Mouse (Mus musculus) limb, embryonic 14.5 days (tissue): ENCODE data around the gene Rarg. TPM values are rescaled to one million over a fixed set of nuclear protein-coding genes. Genes with fewer than 3 reads are reported as not detected.

Experiments used
- ATAC-seq: fragments of 200-750 bp; cut with Nextera tagmentation; 2 replicates; pipeline ENCODE4 v1.8.0; 2017; ENCODE audit warnings: low read depth, moderate number of reproducible peaks, moderate TSS enrichment; ENCODE audit not compliant: low FRiP score
- DNase-seq: peaks from one replicate; pipeline ENCODE4 v3.0.0-alpha.2; 2015; ENCODE audit warnings: low spot score
- H3K27ac ChIP-seq: fragments of 300-500 bp; sonication (generic); replicated peaks from 2 replicates; pipeline ENCODE4 v1.5.1; 2014; ENCODE audit warnings: low read depth, mild to moderate bottlenecking, low read length, moderate library complexity, mixed read lengths
- H3K27me3 ChIP-seq: fragments of 300-500 bp; sonication (generic); 2 replicates; pipeline ENCODE4 v1.6.1; 2014; ENCODE audit warnings: low read length, mixed read lengths; ENCODE audit not compliant: control insufficient read depth, insufficient read depth
- H3K36me3 ChIP-seq: fragments of 300-500 bp; sonication (generic); 2 replicates; pipeline ENCODE4 v1.6.1; 2014; ENCODE audit warnings: mild to moderate bottlenecking, low read length, moderate library complexity, mixed read lengths; ENCODE audit not compliant: control insufficient read depth, insufficient read depth
- H3K4me1 ChIP-seq: fragments of 300-500 bp; sonication (generic); 2 replicates; pipeline ENCODE4 v1.6.1; 2014; ENCODE audit warnings: antibody characterized with exemption, low read length, mixed read lengths; ENCODE audit not compliant: control insufficient read depth, insufficient read depth
- H3K4me2 ChIP-seq: fragments of 300-500 bp; sonication (generic); replicated peaks from 2 replicates; pipeline ENCODE4 v1.6.1; 2014; ENCODE audit warnings: low read depth, mild to moderate bottlenecking, low read length, moderate library complexity; ENCODE audit not compliant: severe bottlenecking
- H3K4me3 ChIP-seq: fragments of 300-500 bp; sonication (generic); replicated peaks from 2 replicates; pipeline ENCODE4 v1.5.1; 2014; ENCODE audit warnings: low read length
- H3K9ac ChIP-seq: fragments of 300-500 bp; sonication (generic); 2 replicates; pipeline ENCODE4 v1.6.1; 2014; ENCODE audit warnings: mild to moderate bottlenecking, low read depth, low read length, moderate library complexity; ENCODE audit not compliant: severe bottlenecking
- H3K9me3 ChIP-seq: fragments of 300-500 bp; sonication (generic); 2 replicates; pipeline ENCODE4 v1.6.1; 2016; ENCODE audit warnings: low read length; ENCODE audit not compliant: control insufficient read depth
- POLR2A ChIP-seq: fragments of 200-500 bp; IDR thresholded peaks from 2 replicates; pipeline ENCODE4 v1.8.0; 2012; ENCODE audit warnings: inconsistent platforms, mild to moderate bottlenecking, moderate library complexity, borderline replicate concordance; ENCODE audit not compliant: insufficient read depth, insufficient read length; ENCODE audit errors: extremely low read depth
- WGBS: fragments of 180-500 bp; shearing (Covaris S2); extraction: QIAGEN DNeasy Blood & Tissue Kit; methylation state at CpG from one replicate; pipeline ENCODE4 v1.1.7; 2014; 5-methylcytosine and 5-hydroxymethylcytosine counted together
- polyA plus RNA-seq, 2 experiments: library from polyadenylated mRNA; depleted of rRNA in 1 of 2; stranded (reverse) in 1 of 2; unstranded in 1 of 2; fragments of >200 nt; fragmentation: Nextera tagmentation in 1 of 2; extraction: Ambion mirVana in 1 of 2; gene quantifications; 2 replicates each; pipeline versions ENCODE4 v1.2.1 to v1.2.3; 2012 to 2014

Rarg gene
- polyA plus RNA-seq, 2 experiments = 115 to 135 TPM

DNA sequence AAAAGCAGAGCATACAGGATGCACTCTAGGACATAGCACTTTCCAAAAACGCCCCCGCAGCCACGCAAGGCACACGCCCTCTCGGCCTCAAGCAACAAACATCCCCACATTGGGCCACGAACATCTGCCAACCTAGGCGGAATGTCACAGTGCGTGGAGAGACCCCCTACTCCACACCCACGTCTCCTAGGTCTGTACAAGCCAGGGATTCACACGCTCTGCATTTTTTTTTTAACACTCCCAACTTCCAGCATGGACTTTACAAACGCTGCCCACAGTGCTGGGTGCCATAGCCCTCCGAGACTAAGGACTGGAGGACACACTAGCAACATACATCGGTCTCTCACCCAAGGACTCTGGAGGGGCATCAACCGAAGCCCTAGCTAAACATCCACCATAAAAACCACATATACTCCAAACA lies 11.8 kb downstream of the Rarg start:
- H3K4me1 ChIP-seq = peaks cover 58% of the 10 kb centered on the region
- under 1% methylated on average over 14 of the region's 14 CpGs for WGBS
- DNase-seq = no peak

GRCm38 (mm10) chr15:102244306-102245191 lies 12.8 kb downstream of the Rarg start:
- 2% methylated on average over 18 of the region's 19 CpGs for WGBS
- peak overlapping the region; percentile 75 for H3K9ac ChIP-seq
- no peaks in the 10 kb centered on the region for H3K9me3 ChIP-seq
- ATAC-seq = no peak
- TF ChIP-seq POLR2A = no peak
- peaks cover 49% of the 10 kb centered on the region for H3K4me1 ChIP-seq
- peak overlapping the region; percentile 94 for H3K4me2 ChIP-seq
- H3K27me3 ChIP-seq = no peaks in the 10 kb centered on the region
- peaks cover 36% of the 10 kb centered on the region for H3K36me3 ChIP-seq
- H3K27ac ChIP-seq = peak overlapping the region; percentile 95
- H3K4me3 ChIP-seq = peak overlapping the region; percentile 60
- DNase-seq = peak; percentile 57

More for the DNA sequence above, 11.8 kb downstream of the Rarg start:
- peak overlapping the region; percentile 95 for H3K27ac ChIP-seq
- H3K9me3 ChIP-seq = no peaks in the 10 kb centered on the region
- H3K27me3 ChIP-seq = no peaks in the 10 kb centered on the region
- no peak for TF ChIP-seq POLR2A
- H3K4me3 ChIP-seq = peak overlapping the region; percentile 60
- peak overlapping the region; percentile 75 for H3K9ac ChIP-seq
- H3K4me2 ChIP-seq = peak overlapping the region; percentile 94
- H3K36me3 ChIP-seq = peaks cover 35% of the 10 kb centered on the region
- no peak for ATAC-seq

DNA sequence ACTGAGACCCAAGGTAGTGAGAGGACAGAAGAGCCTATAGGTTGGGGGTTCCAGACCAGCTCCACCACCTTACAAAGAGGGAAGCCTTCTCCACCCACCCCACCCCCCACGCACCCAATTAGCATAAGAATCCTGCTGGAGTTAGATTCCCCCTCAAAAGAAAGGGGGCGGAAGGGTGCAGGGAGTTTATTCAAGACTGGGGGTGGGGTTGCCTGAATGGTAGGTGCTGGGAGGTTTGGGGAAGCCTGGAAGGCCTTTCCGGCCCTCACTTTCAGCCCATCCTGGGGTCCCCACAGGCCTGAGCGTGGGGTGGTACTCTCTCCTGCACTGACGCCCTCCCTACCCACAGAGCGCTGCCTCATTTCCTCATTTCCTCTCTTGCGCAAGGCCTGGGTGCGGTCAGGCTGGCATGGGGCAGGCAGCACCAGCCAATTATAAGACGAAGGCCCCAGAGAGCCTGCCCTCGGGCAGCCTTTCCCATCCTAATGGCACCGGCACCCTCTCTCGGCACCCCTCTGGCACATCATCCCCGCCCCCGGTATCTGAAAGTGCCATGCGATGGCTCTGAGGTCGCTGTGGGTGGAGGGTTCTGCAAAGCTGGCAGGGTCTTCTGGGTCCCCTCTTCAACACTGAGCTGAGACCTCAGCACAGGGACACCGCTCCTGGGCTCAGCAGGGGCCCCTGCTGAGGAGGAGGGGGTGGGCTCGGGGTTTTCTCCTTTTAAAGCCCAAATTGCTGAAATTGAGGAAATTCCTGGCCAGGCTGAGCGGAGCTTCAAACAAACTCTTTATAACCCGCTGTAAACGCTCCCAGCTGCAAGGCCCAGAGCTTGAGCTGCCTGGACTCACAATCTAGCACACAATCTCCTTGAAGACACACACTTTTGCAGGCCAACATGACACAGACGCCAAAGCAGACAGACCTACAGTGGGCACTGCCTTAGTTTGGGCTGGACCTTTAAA lies 13.8 kb downstream of the Rarg start:
- WGBS = 5% methylated on average over 22 of the region's 22 CpGs
- H3K36me3 ChIP-seq = peaks cover 45% of the 10 kb centered on the region

GRCm38 (mm10) chr15:102242404-102243228 lies 14.7 kb downstream of the Rarg start:
- TF ChIP-seq POLR2A = no peak
- Histone ChIP-seq H3K36me3 (peaks cover 54% of the 10 kb centered on the region), H3K9me3 (no peaks in the 10 kb centered on the region), H3K4me3 (peak overlapping the region; percentile 60), H3K4me1 (peaks cover 36% of the 10 kb centered on the region), H3K9ac (peak overlapping the region; percentile 75; the same call in 1 of the 2 replicates), H3K4me2 (peak overlapping the region; percentile 94), H3K27me3 (no peaks in the 10 kb centered on the region), H3K27ac (peak overlapping the region; percentile 95)
- DNase-seq (no peak), ATAC-seq (no peak)
- 31% methylated on average over 12 of the region's 12 CpGs for WGBS

More for the DNA sequence above, 13.8 kb downstream of the Rarg start:
- Histone ChIP-seq H3K9ac (peak overlapping the region; percentile 75), H3K4me1 (peaks cover 38% of the 10 kb centered on the region), H3K27me3 (no peaks in the 10 kb centered on the region), H3K4me2 (peak overlapping the region; percentile 94), H3K27ac (peak overlapping the region; percentile 95), H3K4me3 (peak overlapping the region; percentile 60), H3K9me3 (no peaks in the 10 kb centered on the region)
- TF ChIP-seq POLR2A = no peak
- no peak for ATAC-seq
- DNase-seq = peak; percentile 39
